ENCODE assay signal across 9 mouse cellular contexts in genomic region chr2:26443876-26444275, GRCm38 (mm10). TPM values are rescaled to one million over a fixed set of nuclear protein-coding genes. Genes with fewer than 3 reads are reported as not detected.
A peak's percentile ranks its signal among the peaks of the same experiment; 100 is the strongest.
DNase-seq lines count a peak whose midpoint lies in the region; ATAC-seq and TF ChIP-seq lines count a peak whose summit lies in the region.
"Had no signal": no experiment of that assay in that cellular context is flagged by ENCODE, and none has a peak within 500 bp of the region (broad histone marks: within the 10 kb centered on the region; RNA-seq: fewer than 3 reads in every experiment).

No protein-coding gene starts in this region.

- TF ChIP-seq POLR2A in testis, adult 2 months (IDR thresholded peaks at IDR 0.05; ENCODE audit: control insufficient read depth, low read depth, low read length) = no peak

- no peaks in the 10 kb centered on the region for H3K27me3 ChIP-seq in testis, adult 2 months (ENCODE audit: control insufficient read depth, insufficient read depth, low read length)
- no peaks in the 10 kb centered on the region for H3K27me3 ChIP-seq in liver, embryonic 11.5 days (replicated peaks; ENCODE audit: control insufficient read depth, insufficient read depth, low read length)
- no peaks in the 10 kb centered on the region for H3K27me3 ChIP-seq in stomach, postnatal 0 days (ENCODE audit: control insufficient read depth, insufficient read depth, low read length)

- WGBS in liver, embryonic 11.5 days = 12% methylated on average over 3 of the region's 3 CpGs
- 4% methylated on average over 3 of the region's 3 CpGs for WGBS in stomach, postnatal 0 days

- H3K4me2 ChIP-seq in liver, embryonic 11.5 days = peak overlapping the region; percentile 81
- H3K4me2 ChIP-seq in stomach, postnatal 0 days (replicated peaks; ENCODE audit: low read depth) = peak overlapping the region; percentile 68

- no peak for TF ChIP-seq CTCF in gastrocnemius, adult 2 months (IDR thresholded peaks at IDR 0.05)
- TF ChIP-seq CTCF in testis, adult 2 months (IDR thresholded peaks at IDR 0.05; ENCODE audit: control insufficient read depth, insufficient read depth, insufficient replicate concordance, low read depth, low read length) = no peak
- TF ChIP-seq CTCF in stomach, postnatal 0 days (IDR thresholded peaks at IDR 0.05; ENCODE audit: low read depth) = no peak

- H3K4me1 ChIP-seq in testis, adult 2 months (ENCODE audit: control insufficient read depth, insufficient read depth, low read length) = peaks cover 4% of the 10 kb centered on the region
- peaks cover 27% of the 10 kb centered on the region for H3K4me1 ChIP-seq in liver, embryonic 11.5 days (replicated peaks; ENCODE audit: control insufficient read depth, insufficient read depth, low read length)
- H3K4me1 ChIP-seq in stomach, postnatal 0 days (replicated peaks; ENCODE audit: control insufficient read depth, insufficient read depth) = peaks cover 7% of the 10 kb centered on the region

- intact Hi-C loops in gastrocnemius, adult 2 months (cut with DNase I) = loop anchor here (5.0 kb wide), 1 partner anchor 37 kb away; the partner anchor contains the start of gene Inpp5e
- intact Hi-C loops in left cerebral cortex, postnatal 14 days (cut with DNase I) = no loop called here

- no peaks in the 10 kb centered on the region for H3K9me3 ChIP-seq in liver, embryonic 11.5 days (ENCODE audit: control insufficient read depth, low read length)
- H3K9me3 ChIP-seq in stomach, postnatal 0 days (ENCODE audit: control insufficient read depth, low read length) = no peaks in the 10 kb centered on the region

- ATAC-seq in liver, embryonic 11.5 days (replicated peaks; ENCODE audit: low FRiP score) = no peak
- ATAC-seq in stomach, postnatal 0 days (ENCODE audit: low FRiP score, low TSS enrichment) = no peak

- no peak for TF ChIP-seq EP300 in stomach, postnatal 0 days (optimal IDR thresholded peaks at IDR 0.05)

- H3K9ac ChIP-seq in liver, embryonic 11.5 days (ENCODE audit: low read depth, low read length) = peak overlapping the region; percentile 80
- peak overlapping the region; percentile 93 for H3K9ac ChIP-seq in stomach, postnatal 0 days (ENCODE audit: low read length)

- H3K4me3 ChIP-seq in gastrocnemius, adult 2 months = peak overlapping the region; percentile 96
- H3K4me3 ChIP-seq in testis, adult 2 months (ENCODE audit: control insufficient read depth, low read depth, low read length) = peak overlapping the region; percentile 81
- H3K4me3 ChIP-seq in liver, embryonic 11.5 days (ENCODE audit: low read depth, low read length) = peak overlapping the region; percentile 85
- H3K4me3 ChIP-seq in stomach, postnatal 0 days (ENCODE audit: low read depth, low read length) = peak overlapping the region; percentile 88

- no peak for DNase-seq in gastrocnemius, adult 2 months
- DNase-seq in gastrocnemius, adult 8-10 months (ENCODE audit: low spot score in 2 of 2) = no peak
- DNase-seq in testis, postnatal 10 days (ENCODE audit: low spot score) = no peak
- DNase-seq in liver, embryonic 11.5 days (ENCODE audit: low spot score) = no peak
- DNase-seq in stomach, postnatal 0 days (ENCODE audit: low spot score) = no peak
- DNase-seq in left cerebral cortex, postnatal 14 days (ENCODE audit: low spot score in 2 of 2) = no peak
- DNase-seq in kidney, postnatal 10 days = no peak
- DNase-seq: cerebellum, postnatal 14 days had no signal

- peak overlapping the region; percentile 99 for H3K27ac ChIP-seq in gastrocnemius, adult 2 months
- H3K27ac ChIP-seq in testis, adult 2 months (ENCODE audit: control insufficient read depth, insufficient read depth, low read depth, low read length) = no peak overlapping the region
- no peak overlapping the region for H3K27ac ChIP-seq in liver, embryonic 11.5 days (ENCODE audit: low read depth, low read length)
- no peak overlapping the region for H3K27ac ChIP-seq in stomach, postnatal 0 days (replicated peaks)

- peaks cover 5% of the 10 kb centered on the region for H3K36me3 ChIP-seq in testis, adult 2 months (ENCODE audit: control insufficient read depth, insufficient read depth, low read length)
- peaks cover 23% of the 10 kb centered on the region for H3K36me3 ChIP-seq in liver, embryonic 11.5 days (ENCODE audit: control insufficient read depth, insufficient read depth, low read length)
- H3K36me3 ChIP-seq in stomach, postnatal 0 days (ENCODE audit: control insufficient read depth, insufficient read depth, low read length) = peaks cover 17% of the 10 kb centered on the region

RNA-seq across cellular contexts. Expression of gene Sec16a, which starts 1.1 kb away (rescaled TPM):
- total RNA-seq in gastrocnemius, adult 2 months (2021) = 10 to 100 TPM; 27.2 to 30.4 TPM
- 10 to 100 TPM; 22.2 to 26.6 (median 24.3) TPM for total RNA-seq in gastrocnemius, adult 8-10 months (2022)
- 58.1 and 58.6 TPM in 2 replicates for polyA plus RNA-seq in testis, adult 2 months (2012; rRNA removed)
- polyA plus RNA-seq in liver, embryonic 11.5 days (2014; fragmentation: Nextera tagmentation; extraction: Ambion mirVana) = 33.7 TPM in 2 replicates
- polyA plus RNA-seq in stomach, postnatal 0 days (2015; fragmentation: Nextera tagmentation; extraction: Ambion mirVana) = 10.6 and 11.7 TPM in 2 replicates
- 10 to 100 TPM; 42.3 to 45.5 TPM for total RNA-seq in left cerebral cortex, postnatal 14 days (2021)

RNA-seq across cellular contexts. Expression of gene Inpp5e, which starts 34.9 kb away (rescaled TPM):
- 1 to 10 TPM; 7.9 to 9.3 TPM for total RNA-seq in gastrocnemius, adult 2 months (2021)
- total RNA-seq in gastrocnemius, adult 8-10 months (2022) = 1 to 10 TPM; 9.0 to 9.6 (median 9.2) TPM
- polyA plus RNA-seq in testis, adult 2 months (2012; rRNA removed) = 67.3 and 71.0 TPM in 2 replicates
- 17.7 and 19.2 TPM in 2 replicates for polyA plus RNA-seq in liver, embryonic 11.5 days (2014; fragmentation: Nextera tagmentation; extraction: Ambion mirVana)
- 6.3 and 7.7 TPM in 2 replicates for polyA plus RNA-seq in stomach, postnatal 0 days (2015; fragmentation: Nextera tagmentation; extraction: Ambion mirVana)
- 10 to 100 TPM; 18.8 to 20.8 TPM for total RNA-seq in left cerebral cortex, postnatal 14 days (2021)

RNA-seq across cellular contexts. Expression of gene Pmpca, which starts 54.7 kb away (rescaled TPM):
- total RNA-seq in gastrocnemius, adult 2 months (2021) = 100 to 1,000 TPM; 133 to 141 TPM
- 100 to 1,000 TPM; 132 to 147 (median 133) TPM for total RNA-seq in gastrocnemius, adult 8-10 months (2022)
- polyA plus RNA-seq in testis, adult 2 months (2012; rRNA removed) = 65.5 and 74.1 TPM in 2 replicates
- polyA plus RNA-seq in liver, embryonic 11.5 days (2014; fragmentation: Nextera tagmentation; extraction: Ambion mirVana) = 147 and 150 TPM in 2 replicates
- polyA plus RNA-seq in stomach, postnatal 0 days (2015; fragmentation: Nextera tagmentation; extraction: Ambion mirVana) = 53.3 and 55.4 TPM in 2 replicates
- total RNA-seq in left cerebral cortex, postnatal 14 days (2021) = 100 to 1,000 TPM; 116 to 117 TPM

RNA-seq across cellular contexts. Expression of gene Entr1, which starts 54.8 kb away (rescaled TPM):
- 10 to 100 TPM; 25.2 to 33.1 TPM for total RNA-seq in gastrocnemius, adult 2 months (2021)
- total RNA-seq in gastrocnemius, adult 8-10 months (2022) = 10 to 100 TPM; 17.8 to 28.0 (median 24.8) TPM
- polyA plus RNA-seq in testis, adult 2 months (2012; rRNA removed) = 388 and 401 TPM in 2 replicates
- 94.4 and 95.7 TPM in 2 replicates for polyA plus RNA-seq in liver, embryonic 11.5 days (2014; fragmentation: Nextera tagmentation; extraction: Ambion mirVana)
- polyA plus RNA-seq in stomach, postnatal 0 days (2015; fragmentation: Nextera tagmentation; extraction: Ambion mirVana) = 52.6 and 58.9 TPM in 2 replicates
- total RNA-seq in left cerebral cortex, postnatal 14 days (2021) = 100 to 1,000 TPM; 172 to 175 TPM
